Mouse (Mus musculus) erythroblast, embryonic 14.5 days (primary cell): Measurements from ENCODE around the gene Rplp0. TPM values are rescaled to one million over a fixed set of nuclear protein-coding genes. Genes with fewer than 3 reads are reported as not detected.

Source experiments
- H3K27me3 ChIP-seq: 2 replicates; pipeline ENCODE4 v1.6.1; 2012; ENCODE audit warnings: inconsistent platforms; ENCODE audit not compliant: control insufficient read depth
- H3K36me3 ChIP-seq: 2 replicates; pipeline ENCODE4 v1.6.1; 2012; ENCODE audit warnings: mild to moderate bottlenecking, inconsistent platforms; ENCODE audit not compliant: control insufficient read depth
- H3K4me1 ChIP-seq: 2 replicates; pipeline ENCODE4 v1.6.1; 2012; ENCODE audit warnings: inconsistent platforms; ENCODE audit not compliant: control insufficient read depth
- H3K4me3 ChIP-seq: replicated peaks from 2 replicates; pipeline ENCODE3; 2012; ENCODE audit warnings: moderate library complexity, mild to moderate bottlenecking, inconsistent platforms
- H3K9me3 ChIP-seq: 2 replicates; pipeline ENCODE4 v1.6.1; 2012; ENCODE audit warnings: low read length, inconsistent platforms, mixed read lengths; ENCODE audit not compliant: control insufficient read depth
- GATA1 ChIP-seq: IDR thresholded peaks from 2 replicates; pipeline ENCODE4 v1.6.1; 2012; ENCODE audit warnings: low read length, inconsistent platforms, mixed read lengths
- TAL1 ChIP-seq: IDR thresholded peaks from 3 replicates; pipeline ENCODE4 v1.6.1; 2012; ENCODE audit warnings: low read length, inconsistent platforms, mixed read lengths
- polyA plus RNA-seq: library from polyadenylated mRNA; stranded (reverse); fragments of >175 nt; gene quantifications from 2 replicates; pipeline ENCODE4 v1.2.3, GENCODE M21; 2012

Rplp0 gene
- polyA plus RNA-seq, 1 experiment, result 550 TPM

GRCm38 (mm10) chr5:115558182-115558794 is 979 bp upstream of the Rplp0 start:
- no peak for TF ChIP-seq TAL1
- TF ChIP-seq GATA1, result no peak
- H3K4me1 ChIP-seq, result peaks cover 45% of the 10 kb centered on the region
- peaks cover 42% of the 10 kb centered on the region for H3K36me3 ChIP-seq
- H3K9me3 ChIP-seq, result no peaks in the 10 kb centered on the region
- H3K27me3 ChIP-seq, result no peaks in the 10 kb centered on the region
- no peak overlapping the region for H3K4me3 ChIP-seq

GRCm38 (mm10) chr5:115560336-115560905 is 1.2 kb downstream of the Rplp0 start:
- Histone ChIP-seq H3K27me3 (no peaks in the 10 kb centered on the region), H3K36me3 (peaks cover 49% of the 10 kb centered on the region), H3K4me3 (peak overlapping the region; percentile 93), H3K9me3 (no peaks in the 10 kb centered on the region), H3K4me1 (peaks cover 63% of the 10 kb centered on the region)
- TF ChIP-seq TAL1 (no peak), GATA1 (peak; percentile 83)

GRCm38 (mm10) chr5:115563771-115564585 is 4.7 kb downstream of the Rplp0 start:
- TF ChIP-seq TAL1 (no peak), GATA1 (no peak)
- Histone ChIP-seq H3K27me3 (no peaks in the 10 kb centered on the region), H3K36me3 (peaks cover 64% of the 10 kb centered on the region), H3K4me3 (peak overlapping the region; percentile 90), H3K4me1 (peaks cover 71% of the 10 kb centered on the region), H3K9me3 (no peaks in the 10 kb centered on the region)

- peaks cover 75% of the 10 kb centered on the region for H3K4me1 ChIP-seq
- H3K36me3 ChIP-seq, result peaks cover 68% of the 10 kb centered on the region
- TF ChIP-seq TAL1 (no peak), GATA1 (no peak)
- H3K4me3 ChIP-seq, result peak within 1 kb of the TSS; percentile 90
- no peaks in the 10 kb centered on the region for H3K9me3 ChIP-seq
- no peaks in the 10 kb centered on the region for H3K27me3 ChIP-seq
These were observed 5.6 kb downstream of the Rplp0 start, which contains the start of gene Gcn1l1 for GRCm38 (mm10) chr5:115564737-115565393. Gene Gcn1l1 (plus strand): TSS chr5:115565254.

GRCm38 (mm10) chr5:115565403-115565802 is 6.1 kb downstream of the Rplp0 start:
- Histone ChIP-seq H3K4me1 (peaks cover 70% of the 10 kb centered on the region), H3K27me3 (no peaks in the 10 kb centered on the region), H3K36me3 (peaks cover 67% of the 10 kb centered on the region), H3K4me3 (peak overlapping the region; percentile 90), H3K9me3 (no peaks in the 10 kb centered on the region)
- TF ChIP-seq TAL1 (no peak), GATA1 (no peak)

- Histone ChIP-seq H3K4me3 (no peak overlapping the region), H3K27me3 (no peaks in the 10 kb centered on the region), H3K36me3 (peaks cover 65% of the 10 kb centered on the region), H3K9me3 (no peaks in the 10 kb centered on the region), H3K4me1 (peaks cover 42% of the 10 kb centered on the region)
- TF ChIP-seq GATA1, result no peak
- no peak for TF ChIP-seq TAL1
These were observed 9.4 kb downstream of the Rplp0 start for GRCm38 (mm10) chr5:115568681-115569080.

GRCm38 (mm10) chr5:115569308-115569707 is 10.0 kb downstream of the Rplp0 start:
- TF ChIP-seq GATA1 (no peak), TAL1 (no peak)
- H3K36me3 ChIP-seq, result peaks cover 65% of the 10 kb centered on the region
- H3K9me3 ChIP-seq, result no peaks in the 10 kb centered on the region
- H3K4me3 ChIP-seq, result no peak overlapping the region
- peaks cover 35% of the 10 kb centered on the region for H3K4me1 ChIP-seq
- no peaks in the 10 kb centered on the region for H3K27me3 ChIP-seq

GRCm38 (mm10) chr5:115569721-115570120 is 10.5 kb downstream of the Rplp0 start:
- H3K4me1 ChIP-seq, result peaks cover 31% of the 10 kb centered on the region
- no peak overlapping the region for H3K4me3 ChIP-seq
- H3K9me3 ChIP-seq, result no peaks in the 10 kb centered on the region
- TF ChIP-seq TAL1, result no peak
- TF ChIP-seq GATA1, result no peak
- no peaks in the 10 kb centered on the region for H3K27me3 ChIP-seq
- peaks cover 65% of the 10 kb centered on the region for H3K36me3 ChIP-seq
